Mouse (Mus musculus) kidney, adult 10 weeks (tissue): ENCODE data around the gene Dph5. TPM values are rescaled to one million over a fixed set of nuclear protein-coding genes. Genes with fewer than 3 reads are reported as not detected.

Source experiments
- polyA plus RNA-seq: library from polyadenylated mRNA; stranded (reverse); fragments of 350-450 nt; fragmentation: Illumina TruSeq; extraction: RNeasy Lipid Tissue Mini Kit (QIAGEN cat#74804); gene quantifications from one replicate; pipeline ENCODE4 v1.2.3, GENCODE M21; 2014; ENCODE audit warnings: low read depth, low replicate concordance

Gene Dph5
- polyA plus RNA-seq: 9.4 TPM

GRCm38 (mm10) chr3:115887427-115888309 lies at the start of gene Dph5:
Gene Dph5 (plus strand): TSS chr3:115887837.

Other genes starting within 250 kb of the Dph5 start
- gene S1pr1, start 172.8 kb upstream of the Dph5 start, polyA plus RNA-seq: 30.9 TPM
- 24.3 TPM for gene Slc30a7, start 119.6 kb downstream of the Dph5 start, polyA plus RNA-seq
- gene Extl2, start 119.6 kb downstream of the Dph5 start, polyA plus RNA-seq: 36.3 TPM
- gene Vcam1, start 241.9 kb downstream of the Dph5 start, polyA plus RNA-seq: 21.1 TPM